In genomic region chr14:50833964-50834363, GRCm38 (mm10) we compare ENCODE assay signal across 9 mouse cellular contexts. TPM values are rescaled to one million over a fixed set of nuclear protein-coding genes. Genes with fewer than 3 reads are reported as not detected.
DNase-seq lines count a peak whose midpoint lies in the region; TF ChIP-seq lines count a peak whose summit lies in the region.
"Had no signal": no experiment of that assay in that cellular context is flagged by ENCODE, and none has a peak within 500 bp of the region (broad histone marks: within the 10 kb centered on the region; RNA-seq: fewer than 3 reads in every experiment).

No protein-coding gene starts in this region.

- H3K4me1 ChIP-seq in MEL (ENCODE audit: control insufficient read depth in 1 of 2, insufficient read depth in 2 of 2, low read length in 2 of 2): peaks cover 0 to 10% of the 10 kb centered on the region in 2 experiments; a peak in 3 of 4 replicates

- H3K79me2 ChIP-seq in MEL (ENCODE audit: control insufficient read depth, insufficient read depth, low read length, poor library complexity): no peaks in the 10 kb centered on the region

- no peak overlapping the region for H3K4me3 ChIP-seq in MEL (ENCODE audit: control insufficient read depth in 1 of 2, insufficient read depth in 1 of 2, low read depth in 2 of 2, low read length in 2 of 2)

- no peak for TF ChIP-seq CTCF in MEL (IDR thresholded peaks at IDR 0.05 in 2 of 3, conservative IDR thresholded peaks at IDR 0.05 in 1 of 3; ENCODE audit: control insufficient read depth in 1 of 3, insufficient read depth in 1 of 3, low read depth in 2 of 3, low read length in 3 of 3, poor library complexity in 1 of 3, severe bottlenecking in 1 of 3)

- no peak for TF ChIP-seq POLR2A in MEL (IDR thresholded peaks at IDR 0.05; ENCODE audit: control insufficient read depth in 1 of 2, insufficient read depth in 1 of 2, low read depth in 1 of 2, low read length in 2 of 2, poor library complexity in 1 of 2)

- H3K27me3 ChIP-seq in MEL (ENCODE audit: control insufficient read depth in 1 of 2, insufficient read depth in 2 of 2, low read length in 2 of 2): no peaks in the 10 kb centered on the region

- peak; percentile 15 to 18 for DNase-seq in frontal cortex, postnatal 10 days (ENCODE audit: low spot score in 2 of 2)
- no peak for DNase-seq in frontal cortex, postnatal 25 days (ENCODE audit: low spot score in 2 of 2)
- DNase-seq in MEL (ENCODE audit: low read depth, low spot score): peak; percentile 24
- DNase-seq in cerebellum, postnatal 36 days: peak; percentile 58 to 65
- DNase-seq in lung, postnatal 25 days (ENCODE audit: low spot score): peak; percentile 39
- DNase-seq in urinary bladder, postnatal 4 days (ENCODE audit: low spot score in 2 of 2): no peak
- DNase-seq in ovary, postnatal 14 days (ENCODE audit: low spot score): no peak
- no peak for DNase-seq in gastrocnemius, postnatal 14 days

- no peak for TF ChIP-seq EP300 in MEL (IDR thresholded peaks at IDR 0.05; ENCODE audit: low read depth in 1 of 2, low read length in 2 of 2)

- H3K36me3 ChIP-seq in MEL (ENCODE audit: control insufficient read depth in 1 of 2, insufficient read depth in 2 of 2, low read length in 2 of 2): peaks cover 0 to 7% of the 10 kb centered on the region in 2 experiments; a peak in 2 of 4 replicates

- intact Hi-C loops in gastrocnemius, postnatal 14 days (cut with DNase I; ENCODE audit: low total_unique reads): no loop called here

- no peak overlapping the region for H3K27ac ChIP-seq in MEL (ENCODE audit: control insufficient read depth, low read depth, low read length)

- no peak overlapping the region for H3K9ac ChIP-seq in MEL (ENCODE audit: control insufficient read depth, low read depth, low read length, poor library complexity, severe bottlenecking)

- no peak for TF ChIP-seq RAD21 in MEL (IDR thresholded peaks at IDR 0.05; ENCODE audit: low read depth, low read length)

- H3K9me3 ChIP-seq in MEL (replicated peaks; ENCODE audit: insufficient read depth, low read length): no peaks in the 10 kb centered on the region

TF ChIP-seq in MEL, 35 proteins besides CTCF, POLR2A, EP300 and RAD21:
- TF ChIP-seq TAL1 (IDR thresholded peaks at IDR 0.05; ENCODE audit: low read length): no peak
- no peak for TF ChIP-seq UBTF (IDR thresholded peaks at IDR 0.05; ENCODE audit: borderline replicate concordance, insufficient read depth, low read depth, low read length)
- no peak for TF ChIP-seq E2F4 (IDR thresholded peaks at IDR 0.05; ENCODE audit: borderline replicate concordance, low read depth, low read length)
- TF ChIP-seq CHD1 (IDR thresholded peaks at IDR 0.05; ENCODE audit: low read depth, low read length): no peak
- TF ChIP-seq ZNF384 (IDR thresholded peaks at IDR 0.05; ENCODE audit: low read depth, low read length): no peak
- no peak for TF ChIP-seq NELFE (IDR thresholded peaks at IDR 0.05; ENCODE audit: low read depth, low read length)
- TF ChIP-seq MAX (IDR thresholded peaks at IDR 0.05; ENCODE audit: low read length): no peak
- TF ChIP-seq ETS1 (IDR thresholded peaks at IDR 0.05; ENCODE audit: low read depth, low read length): no peak
- no peak for TF ChIP-seq BHLHE40 (IDR thresholded peaks at IDR 0.05; ENCODE audit: borderline replicate concordance, low read depth, low read length)

RNA-seq across cellular contexts. Expression of gene Parp2, which starts 26.3 kb away (rescaled TPM):
- total RNA-seq in MEL (2012; rRNA removed): 65.6 and 81.1 TPM in 2 replicates
- 10 to 100 TPM in 1 of 2 experiments, not detected in 1; 83.2 TPM for polyA plus RNA-seq in MEL (2012; ENCODE audit: insufficient read depth in 1 of 2, insufficient read length in 2 of 2, low read depth in 1 of 2, low replicate concordance in 2 of 2, missing spikeins in 1 of 2)
- 1 to 10 TPM; 9.3 to 10.0 TPM for total RNA-seq in gastrocnemius, postnatal 14 days (2021)

RNA-seq across cellular contexts. Expression of gene Ccnb1ip1, which starts 26.4 kb away (rescaled TPM):
- 23.3 and 28.3 TPM in 2 replicates for total RNA-seq in MEL (2012; rRNA removed)
- polyA plus RNA-seq in MEL (2012; ENCODE audit: insufficient read depth in 1 of 2, insufficient read length in 2 of 2, low read depth in 1 of 2, low replicate concordance in 2 of 2, missing spikeins in 1 of 2): 10 to 100 TPM in 1 of 2 experiments, not detected in 1; 27.6 TPM
- total RNA-seq in gastrocnemius, postnatal 14 days (2021): under 1 TPM in 1 of 2 experiments, not detected in 1; 0.72 TPM
- total RNA-seq: layer of hippocampus, postnatal 10 days had no signal

RNA-seq across cellular contexts. Expression of gene Tep1, which starts 36.4 kb away (rescaled TPM):
- total RNA-seq in MEL (2012; rRNA removed): 19.5 and 36.8 TPM in 2 replicates
- 10 to 100 TPM in 1 of 2 experiments, not detected in 1; 13.7 TPM for polyA plus RNA-seq in MEL (2012; ENCODE audit: insufficient read depth in 1 of 2, insufficient read length in 2 of 2, low read depth in 1 of 2, low replicate concordance in 2 of 2, missing spikeins in 1 of 2)
- total RNA-seq in gastrocnemius, postnatal 14 days (2021): 10 to 100 TPM in 1 of 2 experiments, 1 to 10 TPM in 1; 9.4 to 10.3 TPM

RNA-seq across cellular contexts. Expression of gene Ttc5, which starts 48.6 kb away (rescaled TPM):
- total RNA-seq in MEL (2012; rRNA removed): 22.7 and 24.2 TPM in 2 replicates
- polyA plus RNA-seq in MEL (2012; ENCODE audit: insufficient read depth in 1 of 2, insufficient read length in 2 of 2, low read depth in 1 of 2, low replicate concordance in 2 of 2, missing spikeins in 1 of 2): 10 to 100 TPM in 1 of 2 experiments, not detected in 1; 28.1 TPM
- 10 to 100 TPM; 12.0 to 12.3 TPM for total RNA-seq in gastrocnemius, postnatal 14 days (2021)

Comparison
In these comparisons a context has a peak if more than half of its experiments do, and no peak if none do; other contexts are left out.
1. DNase-seq: peak in frontal cortex, postnatal 10 days (2 of 2), MEL (single experiment), cerebellum, postnatal 36 days (2 of 2) and lung, postnatal 25 days (single experiment); none in frontal cortex, postnatal 25 days (0 of 2), urinary bladder, postnatal 4 days (0 of 2), ovary, postnatal 14 days (single experiment) and gastrocnemius, postnatal 14 days (single experiment).
2. RNA of gene Ccnb1ip1, which starts 26.4 kb away (total RNA-seq): 23.3 to 28.3 TPM in MEL; 0.72 TPM in gastrocnemius, postnatal 14 days; every median in the first group is over 10 times any median in the second.